Mouse (Mus musculus): ENCODE measurements around the gene Ttn.
A peak's percentile ranks its signal among the peaks of the same experiment; 100 is the strongest.

The Ttn gene

GRCm38 (mm10) chr2:76705655-76706054, 276.7 kb downstream of the Ttn start:
- DNase-seq (ENCODE audit: low read depth, low spot score): no peak

DNA sequence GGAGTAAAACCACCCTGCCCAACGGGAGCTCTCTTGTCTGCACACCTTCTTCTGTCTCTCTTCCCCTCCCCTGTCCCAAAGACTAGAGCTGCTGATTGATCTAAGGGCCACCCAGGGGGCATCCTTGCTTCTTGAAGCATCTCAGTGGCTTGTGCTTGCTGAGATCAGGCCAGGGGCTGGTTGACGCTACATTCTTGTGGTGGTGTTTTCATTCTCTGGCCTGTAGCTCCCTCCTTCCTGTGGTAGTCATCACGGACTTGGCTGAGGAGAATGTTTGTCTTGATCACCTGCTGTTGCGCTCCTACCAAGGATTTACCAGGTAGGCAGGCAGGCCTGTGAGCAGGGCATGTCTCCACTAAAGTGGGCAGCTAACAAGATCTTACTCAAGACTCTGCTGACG, 279.6 kb downstream of the Ttn start:
- DNase-seq (ENCODE audit: low read depth, low spot score): no peak

DNA sequence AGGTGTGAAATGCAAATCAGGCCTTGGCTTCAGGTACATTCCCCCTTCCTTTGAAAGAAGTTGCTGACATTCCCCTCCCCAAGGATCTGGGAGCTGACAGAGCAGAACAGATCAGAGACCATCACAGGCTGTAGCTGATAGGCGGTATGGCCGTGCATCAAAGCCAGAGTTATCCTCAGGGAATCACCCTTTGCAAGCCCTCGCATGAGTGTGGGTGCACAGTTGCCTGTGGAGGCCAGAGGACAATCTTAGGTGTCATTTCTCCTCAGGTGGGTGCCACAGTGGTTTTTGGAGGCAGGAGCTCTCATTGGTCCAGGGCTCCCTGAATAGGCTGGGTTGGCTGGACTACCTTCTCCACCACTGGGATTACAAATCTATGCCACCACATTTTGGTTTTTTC, 280.2 kb downstream of the Ttn start:
- no peak for DNase-seq (ENCODE audit: low read depth, low spot score)

GRCm38 (mm10) chr2:76695290-76695689, 287.1 kb downstream of the Ttn start:
- no peak for DNase-seq (ENCODE audit: low read depth, low spot score)

- no peak for DNase-seq (ENCODE audit: low read depth, low spot score)
These were observed 288.6 kb downstream of the Ttn start for GRCm38 (mm10) chr2:76693765-76694164.

GRCm38 (mm10) chr2:76690436-76691204, 291.7 kb downstream of the Ttn start:
- no peak for DNase-seq (ENCODE audit: low read depth, low spot score)

DNA sequence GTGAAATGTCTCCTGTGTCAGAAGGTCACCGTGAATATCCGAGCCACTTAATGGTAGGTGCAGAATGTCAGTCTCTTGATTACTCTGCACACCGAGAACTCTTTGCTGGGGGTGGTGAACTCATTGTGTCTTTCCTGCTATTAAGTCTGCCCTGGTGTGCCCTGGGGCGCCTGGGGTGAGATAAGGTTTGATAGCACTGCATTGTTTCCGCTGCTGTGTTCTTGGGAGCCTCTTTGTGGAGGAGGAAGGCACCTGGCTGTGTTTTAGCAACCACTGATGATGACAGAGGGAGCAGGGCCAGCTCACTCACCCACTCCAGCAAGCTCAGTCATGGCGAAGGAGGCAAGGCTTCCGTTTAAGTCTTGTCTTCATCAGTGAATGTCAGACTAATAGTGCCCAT, 294.2 kb downstream of the Ttn start:
- DNase-seq (ENCODE audit: low read depth, low spot score): no peak

GRCm38 (mm10) chr2:76687608-76688007, 294.7 kb downstream of the Ttn start:
- no peak for DNase-seq (ENCODE audit: low read depth, low spot score)

DNA sequence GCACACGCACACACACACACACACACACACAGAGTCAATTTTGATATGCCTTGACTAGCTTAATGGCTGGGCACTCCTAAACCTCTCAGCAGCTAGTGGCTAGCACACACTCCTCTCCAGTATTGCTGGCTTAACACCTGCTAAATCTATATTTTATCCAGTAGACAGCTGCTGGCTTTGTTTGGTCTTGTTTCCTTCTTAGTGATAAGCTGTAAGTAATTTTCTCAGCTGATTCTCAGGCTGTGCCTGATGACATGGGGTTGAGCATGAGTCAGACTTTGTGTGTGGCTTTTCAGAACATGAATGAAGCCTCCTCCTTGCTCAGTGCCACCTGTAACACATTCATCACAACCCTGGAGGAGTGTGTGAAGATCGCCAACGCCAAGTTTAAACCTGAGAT, 295.4 kb downstream of the Ttn start:
- DNase-seq (ENCODE audit: low read depth, low spot score): no peak

- no peak for DNase-seq (ENCODE audit: low read depth, low spot score)
These were observed 300.0 kb downstream of the Ttn start for GRCm38 (mm10) chr2:76682301-76682700.

DNA sequence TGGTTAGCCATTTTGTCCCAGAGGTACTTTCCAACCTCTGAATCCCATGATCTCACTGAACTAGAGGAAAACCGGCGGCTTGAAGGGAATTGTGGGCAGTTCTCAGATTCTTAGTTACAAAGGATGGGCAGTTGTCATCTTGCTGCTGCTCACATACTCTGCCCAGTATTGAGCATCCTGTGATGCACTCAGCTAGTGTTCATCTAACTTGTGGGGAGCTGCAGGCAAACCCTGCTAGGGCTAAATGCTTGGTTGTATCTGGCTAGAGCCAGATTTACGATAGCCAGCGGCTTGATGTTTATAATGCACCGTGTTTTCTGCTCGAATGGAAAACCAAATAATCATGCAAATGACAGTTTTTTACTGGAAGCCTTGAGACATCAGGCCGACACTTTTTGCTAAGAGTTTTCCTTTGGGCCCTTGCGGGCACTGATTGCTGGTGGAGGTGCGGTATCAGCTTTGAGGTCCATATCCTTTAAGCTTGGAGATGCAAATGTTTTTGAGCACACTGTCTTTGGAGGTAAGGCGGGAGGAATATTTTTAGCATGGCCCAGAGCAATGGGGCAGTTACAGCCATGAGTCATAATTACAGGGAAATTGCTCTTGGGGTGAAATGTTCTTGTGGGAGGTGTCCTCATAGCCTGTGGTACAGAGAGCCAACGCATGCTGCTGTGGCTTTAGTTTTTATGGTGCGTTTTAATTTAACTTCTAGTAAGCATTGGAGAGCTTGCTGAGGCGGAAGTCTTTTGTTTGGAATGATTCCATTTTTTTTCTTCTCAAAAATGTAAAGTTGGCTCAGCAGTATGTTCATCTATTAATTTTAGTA, 305.7 kb downstream of the Ttn start:
- DNase-seq (ENCODE audit: low read depth, low spot score): no peak

- no peak for DNase-seq (ENCODE audit: low read depth, low spot score)
These were observed 306.4 kb downstream of the Ttn start for GRCm38 (mm10) chr2:76675949-76676348.

GRCm38 (mm10) chr2:76675451-76675850, 306.9 kb downstream of the Ttn start:
- peak; percentile 42 for DNase-seq (ENCODE audit: low read depth, low spot score)

GRCm38 (mm10) chr2:76674725-76675427, 307.5 kb downstream of the Ttn start, which contains the start of gene Plekha3:
Gene Plekha3, plus strand, starts transcription at chr2:76675281.
- peak; percentile 79 for DNase-seq (ENCODE audit: low read depth, low spot score)

- DNase-seq (ENCODE audit: low read depth, low spot score): peak; percentile 75
These were observed 308.8 kb downstream of the Ttn start for GRCm38 (mm10) chr2:76673472-76674081.

GRCm38 (mm10) chr2:76672966-76673392, 309.4 kb downstream of the Ttn start, which contains the start of gene Fkbp7:
Gene Fkbp7, minus strand, starts transcription at chr2:76673116.
- peak; percentile 91 for DNase-seq (ENCODE audit: low read depth, low spot score)

DNA sequence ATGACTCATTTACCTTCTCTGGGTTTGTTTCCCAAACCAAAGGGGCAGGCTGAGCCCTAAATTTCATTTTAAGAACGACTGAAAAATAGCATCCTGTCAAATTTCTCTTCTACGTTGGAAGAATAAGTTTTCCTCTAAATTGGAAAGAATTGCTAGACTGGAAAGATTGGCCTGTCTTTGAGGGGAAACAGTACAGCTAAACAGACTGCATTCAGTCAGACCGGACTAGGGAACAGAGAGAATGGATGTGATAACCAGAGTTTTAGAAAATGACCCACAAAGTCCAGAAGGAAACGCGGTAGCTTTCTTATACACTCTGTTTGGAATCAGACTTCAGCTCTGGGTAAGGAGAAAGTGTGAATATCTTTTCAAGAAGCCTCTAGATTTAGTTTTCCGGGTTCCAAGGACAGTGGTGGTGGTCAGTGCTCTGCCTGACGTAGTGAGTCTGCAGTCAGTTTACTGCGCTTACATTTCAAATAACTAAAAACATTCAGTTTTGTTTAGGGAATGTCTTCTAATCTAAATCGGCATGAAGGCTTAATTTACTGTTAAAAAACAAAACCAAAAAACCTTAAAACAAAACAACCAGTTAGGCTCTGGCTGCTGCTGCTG, 310.1 kb downstream of the Ttn start:
- DNase-seq (ENCODE audit: low read depth, low spot score): no peak

DNA sequence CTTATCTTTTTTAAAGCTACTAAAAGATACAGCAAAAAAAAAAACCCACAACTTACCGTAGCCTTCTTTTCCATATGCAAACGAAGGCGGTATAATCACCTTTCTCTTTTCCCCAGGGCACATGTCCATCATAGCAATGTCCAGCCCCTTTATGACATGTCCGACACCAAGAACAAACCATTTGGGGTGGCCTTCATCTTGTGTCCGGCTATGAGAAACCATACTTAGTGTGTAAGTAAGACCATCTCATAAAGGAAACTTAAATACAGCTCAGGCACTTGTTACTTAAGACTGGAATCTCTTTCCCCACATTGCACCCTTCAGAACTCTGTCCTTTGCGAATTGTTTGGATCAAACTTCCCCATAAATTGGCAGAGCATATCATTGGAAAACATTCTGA, 310.7 kb downstream of the Ttn start:
- DNase-seq (ENCODE audit: low read depth, low spot score): no peak

DNA sequence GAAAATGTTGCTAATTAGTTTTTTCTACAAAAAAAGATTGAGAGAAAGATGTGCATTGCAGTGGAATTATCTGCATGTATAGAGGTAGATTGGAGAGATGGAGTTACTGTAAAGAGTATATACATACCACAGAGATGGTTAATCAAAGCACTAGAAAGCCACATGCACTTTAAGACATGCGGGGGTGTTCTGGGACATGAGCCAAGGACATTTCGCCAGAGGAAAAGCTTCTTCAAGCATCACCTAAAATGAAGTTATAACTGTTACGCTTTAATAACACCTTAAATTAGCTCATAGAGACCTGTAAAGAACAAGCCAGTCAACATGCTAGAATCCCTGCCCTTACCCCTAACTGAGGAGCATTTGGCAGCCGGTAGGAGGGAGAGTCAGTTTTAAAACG, 315.1 kb downstream of the Ttn start:
- no peak for DNase-seq (ENCODE audit: low read depth, low spot score)

GRCm38 (mm10) chr2:76665531-76665930, 316.8 kb downstream of the Ttn start:
- DNase-seq (ENCODE audit: low read depth, low spot score): no peak

GRCm38 (mm10) chr2:76659419-76659818, 322.9 kb downstream of the Ttn start:
- DNase-seq (ENCODE audit: low read depth, low spot score): no peak

Measured in R1 (cell line).